Mouse (Mus musculus) thymus, postnatal 25 days (tissue): Measurements from ENCODE around the gene Mtif2.
A peak's percentile ranks its signal among the peaks of the same experiment; 100 is the strongest.
"Not testable (repeated sequence)": the region's sequence is repeated elsewhere in the genome, so short reads cannot be mapped to it uniquely, and the experiment has no call there.

Source experiments
- DNase-seq: peaks from one replicate; pipeline ENCODE4 v3.0.0; 2022

Gene Mtif2

GRCm38 (mm10) chr11:29525988-29526794 lies at the start of gene Mtif2:
Mtif2 (plus strand) TSS chr11:29526408.
- DNase-seq = peak; percentile 69

GRCm38 (mm10) chr11:29493135-29493534 lies 33.1 kb upstream of the Mtif2 start:
- DNase-seq = no peak

GRCm38 (mm10) chr11:29496962-29497361 lies 29.2 kb upstream of the Mtif2 start:
- no peak for DNase-seq

- DNase-seq = no peak
Measured at GRCm38 (mm10) chr11:29503948-29504893, 22.0 kb upstream of the Mtif2 start.

- DNase-seq = no peak
Measured at GRCm38 (mm10) chr11:29504899-29505625, 21.1 kb upstream of the Mtif2 start.

- no peak for DNase-seq
Measured at GRCm38 (mm10) chr11:29509421-29509820, 16.8 kb upstream of the Mtif2 start.

GRCm38 (mm10) chr11:29512818-29513535 lies 13.2 kb upstream of the Mtif2 start:
- DNase-seq = no peak

- no peak for DNase-seq
Measured at GRCm38 (mm10) chr11:29514325-29514681, 11.9 kb upstream of the Mtif2 start.

- peak; percentile 93 for DNase-seq
Measured at GRCm38 (mm10) chr11:29514682-29515412, 11.4 kb upstream of the Mtif2 start, which contains the start of gene Prorsd1. Prorsd1 (minus strand) TSS chr11:29515033.

- DNase-seq = no peak
Measured at GRCm38 (mm10) chr11:29538201-29538600, 12.0 kb downstream of the Mtif2 start.

GRCm38 (mm10) chr11:29544225-29544945 lies 18.2 kb downstream of the Mtif2 start:
- no peak for DNase-seq

GRCm38 (mm10) chr11:29545150-29545752 lies 19.0 kb downstream of the Mtif2 start:
- not testable (repeated sequence) for DNase-seq

GRCm38 (mm10) chr11:29546297-29546696 lies 20.1 kb downstream of the Mtif2 start:
- DNase-seq = not testable (repeated sequence)

GRCm38 (mm10) chr11:29546762-29547161 lies 20.6 kb downstream of the Mtif2 start:
- no peak for DNase-seq

GRCm38 (mm10) chr11:29547249-29547751 lies 21.1 kb downstream of the Mtif2 start:
- no peak for DNase-seq

- peak; percentile 95 for DNase-seq
Measured at GRCm38 (mm10) chr11:29547752-29548503, 21.7 kb downstream of the Mtif2 start, which contains the start of the genes Clhc1 and Rps27a. Clhc1 (plus strand) TSS chr11:29547950. Rps27a (minus strand) TSS chr11:29548109.

GRCm38 (mm10) chr11:29548504-29549424 lies 22.6 kb downstream of the Mtif2 start:
- peak; percentile 11 for DNase-seq

- no peak for DNase-seq
Measured at GRCm38 (mm10) chr11:29549425-29549778, 23.2 kb downstream of the Mtif2 start.
